Mouse (Mus musculus) liver, adult 2 months (tissue): Measurements from ENCODE around the gene Ednrb.

Experiments used
- CTCF ChIP-seq: fragments of 200-500 bp; IDR thresholded peaks from 2 replicates; pipeline ENCODE4 v1.5.1; 2011; ENCODE audit warnings: low read depth, low read length, control low read depth
- POLR2A ChIP-seq: fragments of 200-500 bp; IDR thresholded peaks from 2 replicates; pipeline ENCODE4 v1.6.1; 2011; ENCODE audit warnings: low read length, control low read depth; ENCODE audit not compliant: insufficient read depth; ENCODE audit errors: extremely low read depth

GRCm38 (mm10) chr14:103865226-103865625, 21.0 kb upstream of the Ednrb start:
- TF ChIP-seq CTCF (no peak), POLR2A (no peak)
